Mouse (Mus musculus) heart, embryonic 12.5 days (tissue): ENCODE measurements around the gene Ldb3. TPM values are rescaled to one million over a fixed set of nuclear protein-coding genes. Genes with fewer than 3 reads are reported as not detected.

ENCODE experiments used
- ATAC-seq: fragments of 200-750 bp; cut with Nextera tagmentation; 2 replicates; pipeline ENCODE4 v1.8.0; 2017; ENCODE audit warnings: moderate TSS enrichment, moderate library complexity; ENCODE audit not compliant: insufficient number of reproducible peaks, low FRiP score
- H3K27ac ChIP-seq: fragments of 300-500 bp; sonication (generic); 2 replicates; pipeline ENCODE4 v1.5.1; 2016; ENCODE audit warnings: mild to moderate bottlenecking, moderate library complexity; ENCODE audit not compliant: poor library complexity, severe bottlenecking
- H3K27me3 ChIP-seq: fragments of 300-500 bp; sonication (generic); replicated peaks from 2 replicates; pipeline ENCODE4 v1.6.1; 2016; ENCODE audit warnings: mild to moderate bottlenecking, moderate library complexity
- H3K36me3 ChIP-seq: fragments of 300-500 bp; sonication (generic); 2 replicates; pipeline ENCODE4 v1.6.1; 2016; ENCODE audit warnings: mild to moderate bottlenecking, moderate library complexity
- H3K4me1 ChIP-seq: fragments of 300-500 bp; sonication (generic); replicated peaks from 2 replicates; pipeline ENCODE4 v1.6.1; 2016; ENCODE audit warnings: mild to moderate bottlenecking
- H3K4me2 ChIP-seq: fragments of 300-500 bp; sonication (generic); 2 replicates; pipeline ENCODE4 v1.6.1; 2016; ENCODE audit warnings: mild to moderate bottlenecking, moderate library complexity
- H3K4me3 ChIP-seq: fragments of 300-500 bp; sonication (generic); 2 replicates; pipeline ENCODE4 v1.5.1; 2016; ENCODE audit warnings: mild to moderate bottlenecking
- H3K9ac ChIP-seq: fragments of 300-500 bp; sonication (generic); 2 replicates; pipeline ENCODE4 v1.6.1; 2016; ENCODE audit warnings: mild to moderate bottlenecking, moderate library complexity
- H3K9me3 ChIP-seq: fragments of 300-500 bp; sonication (generic); replicated peaks from 2 replicates; pipeline ENCODE4 v1.6.1; 2016; ENCODE audit warnings: mild to moderate bottlenecking, moderate library complexity
- WGBS: fragments of 180-500 bp; shearing (Covaris S2); methylation state at CpG from one replicate; pipeline ENCODE4 v1.1.7; 2016; 5-methylcytosine and 5-hydroxymethylcytosine counted together
- polyA plus RNA-seq: library from polyadenylated mRNA; unstranded; fragments of >200 nt; fragmentation: Nextera tagmentation; extraction: Ambion mirVana; gene quantifications from 2 replicates; pipeline ENCODE4 v1.2.1, GENCODE M21; 2016

Ldb3 gene
- polyA plus RNA-seq, 1 experiment from 2014 or later = 226 TPM

DNA sequence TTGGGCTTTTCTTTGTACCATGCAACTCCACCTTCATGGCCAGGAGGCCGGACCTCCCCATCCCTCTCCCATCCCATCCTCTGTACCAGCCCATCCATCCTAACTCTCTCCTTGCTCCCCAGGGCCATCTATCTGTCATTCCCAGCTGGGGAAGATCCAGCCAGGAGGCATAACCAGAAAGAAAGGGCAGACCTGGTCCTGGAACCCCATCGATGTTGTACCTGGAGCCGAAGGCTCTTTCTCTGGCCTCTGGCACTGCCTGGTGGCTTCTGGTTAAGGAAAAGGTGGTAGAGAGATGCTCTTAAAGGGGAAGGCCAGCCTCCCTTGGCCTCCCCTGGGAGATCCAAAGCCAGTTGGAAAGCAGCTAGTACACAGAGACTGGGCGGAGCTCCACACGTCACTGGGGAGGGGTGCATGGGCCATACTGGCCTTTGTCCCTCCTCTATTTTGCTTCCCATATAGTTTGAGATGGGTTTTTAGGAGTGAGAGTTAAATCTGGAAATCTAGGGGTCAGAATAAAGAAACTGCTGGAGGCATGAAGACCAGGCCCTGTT, 1.6 kb upstream of the Ldb3 start:
- no peak overlapping the region; the same call in 1 of the 2 replicates for H3K9ac ChIP-seq
- peaks cover 74% of the 10 kb centered on the region for H3K4me1 ChIP-seq
- no peaks in the 10 kb centered on the region for H3K9me3 ChIP-seq
- no peak overlapping the region for H3K4me2 ChIP-seq
- WGBS = 82% methylated on average over 5 of the region's 5 CpGs
- no peaks in the 10 kb centered on the region for H3K27me3 ChIP-seq
- peak overlapping the region; percentile 95 for H3K27ac ChIP-seq
- ATAC-seq = no peak
- no peak overlapping the region for H3K4me3 ChIP-seq
- H3K36me3 ChIP-seq = peaks cover 7% of the 10 kb centered on the region; the same call in 1 of the 2 replicates

DNA sequence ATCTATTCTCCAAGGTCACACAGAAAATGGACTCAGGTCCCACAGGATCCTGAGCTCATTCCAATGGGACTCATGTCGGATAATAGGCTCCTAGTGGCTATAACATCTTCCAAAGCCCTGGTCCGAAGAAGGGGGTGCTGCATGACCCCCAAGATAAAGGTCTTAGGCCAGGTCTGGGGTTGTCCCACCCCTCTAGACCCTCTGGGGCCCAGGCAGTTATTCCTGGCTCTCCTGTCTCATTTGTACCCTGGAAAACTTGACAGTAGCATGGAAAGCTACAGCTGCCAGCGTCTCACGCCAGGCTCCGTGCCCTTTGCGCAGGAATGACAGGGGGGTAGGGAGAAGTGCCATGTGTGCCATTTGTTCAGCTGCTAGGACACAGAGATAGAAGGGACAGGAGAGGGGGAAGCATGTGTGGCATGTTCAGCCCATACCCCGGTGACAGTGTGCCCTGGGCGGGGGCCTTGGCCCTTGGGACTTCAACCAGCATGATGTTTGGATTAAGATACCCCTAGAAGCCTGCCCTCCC, 767 bp upstream of the Ldb3 start:
- peaks cover 10% of the 10 kb centered on the region for H3K36me3 ChIP-seq
- H3K9me3 ChIP-seq = no peaks in the 10 kb centered on the region
- ATAC-seq = no peak
- no peaks in the 10 kb centered on the region for H3K27me3 ChIP-seq
- peaks cover 74% of the 10 kb centered on the region for H3K4me1 ChIP-seq
- WGBS = 83% methylated on average over 8 of the region's 8 CpGs
- H3K4me2 ChIP-seq = peak overlapping the region; percentile 70; the same call in 1 of the 2 replicates
- no peak overlapping the region for H3K4me3 ChIP-seq
- H3K27ac ChIP-seq = peak overlapping the region; percentile 95
- H3K9ac ChIP-seq = no peak overlapping the region

DNA sequence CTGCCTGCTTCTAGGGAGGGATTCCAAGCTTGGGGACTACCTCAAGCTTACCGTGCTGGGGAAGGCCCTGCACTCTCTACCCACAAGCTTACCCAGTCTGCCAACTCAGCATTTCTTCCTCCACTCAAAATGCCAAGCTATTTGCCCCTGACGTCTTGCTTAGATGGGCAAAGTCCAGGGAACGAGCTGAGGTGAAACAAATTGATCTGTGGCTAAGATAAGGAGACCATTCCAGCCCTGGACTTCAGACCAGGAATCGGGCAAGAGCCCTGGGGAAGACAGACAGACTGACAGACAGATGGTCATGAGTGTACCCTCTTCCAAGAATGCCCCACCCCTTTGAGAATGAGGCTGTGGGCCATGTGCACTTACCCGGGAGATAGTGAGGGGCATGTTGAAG, 477 bp downstream of the Ldb3 start:
- ATAC-seq = no peak
- H3K9ac ChIP-seq = peak overlapping the region; percentile 93
- peak overlapping the region; percentile 59 for H3K4me3 ChIP-seq
- peak overlapping the region; percentile 95 for H3K27ac ChIP-seq
- H3K9me3 ChIP-seq = no peaks in the 10 kb centered on the region
- no peaks in the 10 kb centered on the region for H3K27me3 ChIP-seq
- H3K36me3 ChIP-seq = peaks cover 19% of the 10 kb centered on the region
- H3K4me1 ChIP-seq = peaks cover 73% of the 10 kb centered on the region
- peak overlapping the region; percentile 70 for H3K4me2 ChIP-seq
- WGBS = 30% methylated on average over 5 of the region's 5 CpGs

DNA sequence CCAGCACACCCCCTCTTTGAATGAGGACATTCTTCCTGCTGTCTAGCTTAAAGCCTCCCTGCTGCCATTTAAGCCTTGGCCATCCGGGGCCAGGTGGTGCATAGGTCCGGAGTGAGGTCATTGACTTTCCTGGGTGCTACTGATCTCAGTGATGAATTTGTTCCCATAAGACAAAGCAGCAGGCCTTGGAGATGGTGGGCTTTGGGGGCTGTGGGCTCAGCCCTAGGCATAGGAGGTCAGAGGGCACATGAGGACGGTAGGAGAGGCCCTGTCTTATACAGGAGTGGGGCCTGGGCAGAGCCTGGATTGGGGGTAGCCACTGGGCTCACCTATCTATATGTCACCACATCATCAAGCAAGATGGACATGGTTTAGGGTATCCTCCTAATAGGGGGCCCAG, 1.6 kb downstream of the Ldb3 start:
- peak overlapping the region; percentile 70 for H3K4me2 ChIP-seq
- 32% methylated on average over 3 of the region's 3 CpGs for WGBS
- no peaks in the 10 kb centered on the region for H3K9me3 ChIP-seq
- H3K36me3 ChIP-seq = peaks cover 22% of the 10 kb centered on the region
- H3K9ac ChIP-seq = peak overlapping the region; percentile 93
- no peaks in the 10 kb centered on the region for H3K27me3 ChIP-seq
- no peak for ATAC-seq
- H3K4me3 ChIP-seq = peak overlapping the region; percentile 59
- H3K27ac ChIP-seq = peak overlapping the region; percentile 95
- H3K4me1 ChIP-seq = peaks cover 73% of the 10 kb centered on the region

DNA sequence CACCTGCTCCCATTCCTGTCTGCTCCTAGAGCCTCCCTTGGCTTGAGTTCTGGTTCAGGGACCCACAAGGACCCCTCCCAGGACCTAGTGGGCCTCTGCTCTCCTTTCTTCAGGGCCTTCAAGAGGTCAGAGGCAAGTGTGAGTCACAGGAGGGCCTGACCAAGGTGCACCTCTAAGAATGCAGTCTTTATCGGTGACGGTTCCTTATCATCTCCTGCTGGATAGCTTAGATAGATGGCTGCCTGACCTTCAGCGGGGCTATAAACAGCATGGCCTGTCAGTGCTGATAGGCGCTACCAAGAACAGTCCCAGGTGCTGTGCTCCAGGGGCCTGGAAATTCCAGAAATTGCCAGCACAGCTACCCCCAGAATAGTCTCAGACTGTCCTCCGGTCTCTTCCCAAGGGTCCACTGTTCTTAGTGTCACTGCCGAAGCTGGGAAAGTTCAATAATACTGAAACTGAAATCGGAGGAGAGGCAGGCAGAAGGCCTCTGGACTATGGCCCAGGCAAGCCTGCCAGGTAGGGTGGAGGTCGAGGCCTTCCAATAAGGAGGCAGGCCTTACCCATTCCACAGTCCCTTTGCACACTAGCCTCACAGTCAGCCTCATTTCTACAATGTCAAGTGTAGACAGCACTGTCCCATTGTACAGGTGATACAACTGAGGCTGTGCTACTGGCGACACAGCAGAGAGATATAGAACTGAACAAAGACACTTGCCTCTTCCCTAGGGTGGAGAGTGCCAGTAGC, 3.0 kb downstream of the Ldb3 start:
- WGBS = 31% methylated on average over 9 of the region's 9 CpGs
- peak overlapping the region; percentile 93 for H3K9ac ChIP-seq
- H3K27ac ChIP-seq = peak overlapping the region; percentile 95
- H3K27me3 ChIP-seq = no peaks in the 10 kb centered on the region
- no peaks in the 10 kb centered on the region for H3K9me3 ChIP-seq
- H3K4me3 ChIP-seq = peak overlapping the region; percentile 59
- H3K4me2 ChIP-seq = peak overlapping the region; percentile 70
- peaks cover 72% of the 10 kb centered on the region for H3K4me1 ChIP-seq
- no peak for ATAC-seq
- peaks cover 34% of the 10 kb centered on the region for H3K36me3 ChIP-seq

DNA sequence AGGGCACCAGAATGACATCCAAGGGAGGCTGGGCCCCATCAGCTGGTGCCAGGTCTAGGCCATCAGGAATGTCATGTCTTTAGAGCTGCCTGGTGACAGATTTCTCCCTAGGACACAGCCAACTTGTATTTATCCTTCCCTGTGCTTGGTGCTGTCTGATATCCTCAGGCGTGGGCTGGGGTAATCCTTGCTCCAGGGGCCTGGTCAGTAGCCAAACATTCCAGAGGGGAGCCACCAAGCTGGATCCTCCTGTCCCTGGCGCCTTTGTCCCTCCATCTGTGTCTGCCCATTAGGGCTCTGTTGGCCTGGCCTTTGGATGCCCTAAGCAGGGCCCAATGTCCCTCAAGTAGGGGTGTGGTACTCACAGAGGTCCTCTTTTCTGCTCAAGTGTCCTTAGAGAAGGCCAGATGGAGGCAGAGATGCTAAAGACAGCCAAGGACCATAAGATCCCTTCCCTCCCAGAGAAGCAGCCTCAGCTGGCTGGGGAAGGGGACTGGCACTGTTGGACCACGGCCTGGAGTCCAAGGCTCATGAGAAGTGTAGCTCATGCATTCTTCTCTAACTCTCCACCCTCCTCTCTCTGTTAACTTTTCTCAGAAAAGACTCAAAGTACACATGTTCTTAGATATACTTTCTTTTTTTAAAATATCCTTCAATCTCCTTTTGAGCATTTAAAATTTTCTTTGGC, 5.6 kb downstream of the Ldb3 start:
- WGBS = 38% methylated on average over 3 of the region's 3 CpGs
- peaks cover 68% of the 10 kb centered on the region for H3K4me1 ChIP-seq
- no peaks in the 10 kb centered on the region for H3K9me3 ChIP-seq
- no peak overlapping the region for H3K4me3 ChIP-seq
- peak overlapping the region; percentile 34; the same call in 1 of the 2 replicates for H3K9ac ChIP-seq
- H3K27me3 ChIP-seq = no peaks in the 10 kb centered on the region
- H3K27ac ChIP-seq = peak overlapping the region; percentile 95
- peaks cover 50% of the 10 kb centered on the region for H3K36me3 ChIP-seq
- peak overlapping the region; percentile 38 for H3K4me2 ChIP-seq
- ATAC-seq = no peak

DNA sequence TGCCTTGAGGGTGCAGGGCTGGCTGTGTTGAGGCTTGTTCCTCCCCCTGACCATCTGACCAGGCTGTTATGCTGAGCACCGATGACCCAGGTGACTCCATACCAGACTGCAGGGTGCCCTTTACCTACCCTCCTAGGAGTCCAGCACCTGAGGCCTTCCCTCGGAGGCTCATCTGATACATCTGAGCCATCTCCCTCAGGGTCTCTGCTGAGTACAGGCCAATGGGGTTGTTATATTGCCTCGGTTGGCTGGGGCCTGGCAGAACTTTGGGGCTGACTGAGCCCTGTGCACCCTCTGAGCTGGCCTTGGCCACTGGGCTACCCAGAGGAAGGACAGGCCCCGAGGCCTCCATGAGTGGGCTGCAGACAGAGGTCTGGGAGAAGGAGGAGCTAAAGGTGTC, 11.6 kb downstream of the Ldb3 start:
- no peaks in the 10 kb centered on the region for H3K27me3 ChIP-seq
- peak overlapping the region; percentile 93 for H3K27ac ChIP-seq
- H3K9ac ChIP-seq = no peak overlapping the region
- no peak overlapping the region for H3K4me2 ChIP-seq
- WGBS = 78% methylated on average over 4 of the region's 4 CpGs
- ATAC-seq = no peak
- H3K4me3 ChIP-seq = no peak overlapping the region
- peaks cover 63% of the 10 kb centered on the region for H3K36me3 ChIP-seq
- H3K9me3 ChIP-seq = no peaks in the 10 kb centered on the region
- H3K4me1 ChIP-seq = peaks cover 77% of the 10 kb centered on the region

DNA sequence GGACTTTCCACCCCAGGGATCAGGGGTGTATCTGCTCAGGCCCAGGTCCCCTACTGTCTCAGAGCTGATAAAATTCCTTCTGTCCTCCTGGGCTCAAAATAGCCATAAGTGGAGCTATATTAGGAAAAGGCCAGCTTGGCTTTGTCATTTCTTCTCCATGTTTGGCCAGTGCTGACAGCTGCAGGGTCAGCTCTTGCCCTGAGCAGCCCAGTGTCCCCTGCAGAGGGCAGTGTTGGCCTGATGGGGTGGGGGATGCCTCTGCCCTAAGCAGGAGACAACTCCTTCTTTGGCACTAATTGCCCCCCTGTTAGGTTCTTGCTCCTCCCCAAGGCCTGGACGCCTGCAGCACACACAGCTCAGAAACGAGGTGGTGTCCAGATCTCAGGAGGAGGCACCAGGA, 14.4 kb downstream of the Ldb3 start:
- Histone ChIP-seq H3K27ac (peak overlapping the region; percentile 93), H3K4me2 (no peak overlapping the region), H3K36me3 (peaks cover 46% of the 10 kb centered on the region), H3K9ac (peak overlapping the region; percentile 43; the same call in 1 of the 2 replicates), H3K4me3 (no peak overlapping the region), H3K9me3 (no peaks in the 10 kb centered on the region), H3K4me1 (peaks cover 78% of the 10 kb centered on the region), H3K27me3 (no peaks in the 10 kb centered on the region)
- WGBS = 15% methylated on average over 2 of the region's 2 CpGs
- peak; percentile 65 for ATAC-seq

DNA sequence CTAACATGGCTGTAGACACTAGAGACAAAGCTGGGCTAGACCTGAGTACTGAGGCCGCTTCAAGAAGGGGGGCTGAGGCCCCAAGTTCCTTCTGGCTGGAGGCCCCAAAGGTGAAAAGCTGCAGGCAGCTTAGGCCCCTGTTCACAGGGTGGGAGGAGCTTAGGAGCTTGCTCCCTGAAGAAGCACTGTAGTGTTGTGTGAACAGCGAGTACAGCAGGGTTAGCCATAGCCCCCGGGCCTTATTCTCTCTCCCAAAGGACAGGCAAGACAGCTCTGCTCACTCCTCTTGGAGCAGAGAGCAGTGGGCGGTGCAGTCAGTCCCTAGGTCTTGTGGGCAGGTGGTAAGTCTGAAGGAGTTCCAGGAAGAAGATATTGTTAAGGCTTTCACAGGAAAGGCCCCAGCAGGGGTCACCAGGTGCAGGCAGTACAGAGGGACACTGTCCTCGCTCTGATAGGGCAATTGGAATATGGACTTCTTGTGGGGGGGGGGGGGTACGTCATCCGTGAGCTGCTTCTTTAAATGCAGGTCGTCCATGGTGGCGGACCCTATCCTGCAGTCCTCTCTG, 15.1 kb downstream of the Ldb3 start:
- no peak for ATAC-seq
- no peaks in the 10 kb centered on the region for H3K27me3 ChIP-seq
- peak overlapping the region; percentile 93 for H3K27ac ChIP-seq
- peak overlapping the region; percentile 43 for H3K9ac ChIP-seq
- no peak overlapping the region for H3K4me3 ChIP-seq
- H3K36me3 ChIP-seq = peaks cover 40% of the 10 kb centered on the region
- 32% methylated on average over 9 of the region's 9 CpGs for whole genome bisulfite sequencing
- peak overlapping the region; percentile 21; the same call in 1 of the 2 replicates for H3K4me2 ChIP-seq
- peaks cover 78% of the 10 kb centered on the region for H3K4me1 ChIP-seq
- H3K9me3 ChIP-seq = no peaks in the 10 kb centered on the region

DNA sequence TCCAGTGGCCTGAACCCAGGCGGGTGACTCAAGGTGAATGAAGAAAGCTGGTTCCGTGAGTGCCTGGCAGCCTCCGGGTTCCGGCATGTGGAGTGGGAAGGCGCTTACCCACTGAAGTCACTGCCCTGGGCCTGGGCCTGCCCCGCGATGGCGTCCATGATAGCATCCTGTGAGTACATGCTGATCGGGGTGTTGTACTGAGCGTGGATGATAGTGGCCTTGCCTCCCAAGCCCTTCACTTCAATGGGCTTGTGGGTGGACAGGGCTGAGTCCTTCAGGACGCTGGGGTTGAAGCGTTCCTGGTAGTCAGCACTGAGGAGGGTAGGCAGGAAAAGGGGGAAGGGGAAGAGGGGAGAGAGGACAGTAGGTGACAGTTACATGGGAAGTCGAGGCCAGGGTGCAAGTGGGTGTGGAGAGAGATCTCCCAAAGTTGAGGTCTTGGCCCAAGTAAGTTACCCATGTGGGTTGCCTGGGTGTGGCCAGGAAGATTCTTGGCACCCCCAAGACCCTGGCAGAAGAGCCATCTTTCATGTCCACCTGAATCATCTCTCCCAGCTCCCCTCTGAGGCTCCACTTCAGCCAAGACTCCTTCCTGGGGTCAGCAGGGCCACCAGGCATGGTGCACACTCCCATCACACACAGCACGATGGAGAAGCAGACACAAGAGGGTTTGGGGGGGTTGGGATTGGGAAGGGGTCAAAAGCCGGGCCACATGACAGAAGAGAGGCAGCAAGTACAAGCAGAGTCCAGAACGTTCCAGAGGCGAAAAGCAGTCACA, 16.7 kb downstream of the Ldb3 start:
- WGBS = 75% methylated on average over 17 of the region's 17 CpGs
- Histone ChIP-seq H3K27me3 (no peaks in the 10 kb centered on the region), H3K4me3 (no peak overlapping the region), H3K4me1 (peaks cover 81% of the 10 kb centered on the region), H3K27ac (peak overlapping the region; percentile 93), H3K4me2 (no peak overlapping the region), H3K36me3 (peaks cover 24% of the 10 kb centered on the region), H3K9ac (no peak overlapping the region), H3K9me3 (no peaks in the 10 kb centered on the region)
- no peak for ATAC-seq
